Comparison of ENCODE assay signal across 10 mouse cellular contexts in the genomic region with DNA sequence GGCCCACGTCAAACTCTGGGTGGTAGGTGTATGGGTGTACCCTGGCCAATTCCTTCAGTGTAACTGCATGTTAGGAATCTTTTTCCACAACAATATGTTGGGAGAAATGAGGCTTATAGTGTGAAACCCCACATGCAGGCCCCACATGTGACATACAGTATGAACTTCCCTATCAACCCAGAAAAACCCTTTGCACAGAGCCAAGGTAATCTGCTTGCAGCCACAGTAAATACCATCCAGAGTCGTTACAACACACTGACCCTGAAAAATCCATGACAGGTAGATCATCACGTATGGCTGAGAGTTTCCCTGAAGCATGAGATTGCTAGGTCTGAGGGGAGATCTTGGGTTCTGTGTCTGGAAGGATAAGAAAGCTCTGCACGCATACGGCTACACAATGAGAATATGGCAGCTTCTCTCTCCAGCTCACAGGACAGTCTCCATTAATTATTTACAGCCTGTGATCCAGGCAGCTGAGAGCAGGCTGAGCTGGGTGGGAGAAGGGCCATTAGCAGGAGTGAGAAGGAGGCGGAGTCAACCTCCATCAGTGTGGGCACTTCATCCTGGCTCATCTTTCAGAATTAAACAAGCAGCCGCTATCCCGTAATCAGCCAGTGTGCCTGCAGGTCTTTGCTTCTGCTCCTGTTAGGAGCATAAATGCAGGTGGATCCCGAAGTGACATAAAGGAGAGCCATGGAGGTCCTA. TPM values are rescaled to one million over a fixed set of nuclear protein-coding genes. Genes with fewer than 3 reads are reported as not detected.
A peak's percentile ranks its signal among the peaks of the same experiment; 100 is the strongest.
DNase-seq lines count a peak whose midpoint lies in the region; ATAC-seq lines count a peak whose summit lies in the region.
"Had no signal": no experiment of that assay in that cellular context is flagged by ENCODE, and none has a peak within 500 bp of the region (broad histone marks: within the 10 kb centered on the region; RNA-seq: fewer than 3 reads in every experiment).

No protein-coding gene starts in this region.

- peaks cover 14% of the 10 kb centered on the region for H3K4me1 ChIP-seq in kidney, embryonic 15.5 days
- peaks cover 6% of the 10 kb centered on the region for H3K4me1 ChIP-seq in forebrain, embryonic 13.5 days
- H3K4me1 ChIP-seq in neural tube, embryonic 14.5 days (ENCODE audit: control insufficient read depth, insufficient read depth, low read length): peaks cover 3% of the 10 kb centered on the region

- no peaks in the 10 kb centered on the region for H3K9me3 ChIP-seq in kidney, embryonic 15.5 days (replicated peaks)
- no peaks in the 10 kb centered on the region for H3K9me3 ChIP-seq in forebrain, embryonic 13.5 days (replicated peaks)
- H3K9me3 ChIP-seq in neural tube, embryonic 14.5 days (ENCODE audit: control insufficient read depth, low read length): no peaks in the 10 kb centered on the region
- H3K9me3 ChIP-seq: limb, embryonic 13.5 days had no signal

- H3K9ac ChIP-seq in kidney, embryonic 15.5 days: no peak overlapping the region
- H3K9ac ChIP-seq in forebrain, embryonic 13.5 days: 0 out of 2 replicates have a peak overlapping the region, but pooled peaks have one; percentile 9
- H3K9ac ChIP-seq in neural tube, embryonic 14.5 days (replicated peaks; ENCODE audit: low read depth, low read length): no peak overlapping the region
- H3K9ac ChIP-seq: limb, embryonic 13.5 days had no signal

- H3K27ac ChIP-seq in kidney, embryonic 15.5 days: no peak overlapping the region
- H3K27ac ChIP-seq in forebrain, embryonic 13.5 days: no peak overlapping the region; the same call in 1 of the 2 replicates
- peak overlapping the region; percentile 36; the same call in 1 of the 2 replicates for H3K27ac ChIP-seq in neural tube, embryonic 14.5 days (ENCODE audit: low read depth, low read length)
- H3K27ac ChIP-seq: limb, embryonic 13.5 days had no signal

- peak overlapping the region; percentile 37; the same call in 1 of the 2 replicates for H3K4me2 ChIP-seq in kidney, embryonic 15.5 days
- peak overlapping the region; percentile 10; the same call in 1 of the 2 replicates for H3K4me2 ChIP-seq in forebrain, embryonic 13.5 days
- H3K4me2 ChIP-seq in neural tube, embryonic 14.5 days (ENCODE audit: low read depth, low read length): peak overlapping the region; percentile 19; the same call in 1 of the 2 replicates
- H3K4me2 ChIP-seq: limb, embryonic 13.5 days had no signal

- 37% methylated on average over 9 of the region's 9 CpGs for WGBS in kidney, embryonic 15.5 days
- WGBS in forebrain, embryonic 13.5 days: 43% methylated on average over 9 of the region's 9 CpGs
- WGBS in neural tube, embryonic 14.5 days: 23% methylated on average over 9 of the region's 9 CpGs

- ATAC-seq in kidney, embryonic 15.5 days (replicated peaks; ENCODE audit: low FRiP score): peak; percentile 91
- peak; percentile 72; the same call in 1 of the 2 replicates for ATAC-seq in forebrain, embryonic 13.5 days
- ATAC-seq in neural tube, embryonic 14.5 days (ENCODE audit: low read depth): peak; percentile 90

- no peak for DNase-seq in kidney, adult 18-20 months
- peak; percentile 32 for DNase-seq in kidney, postnatal 10 days
- no peak for DNase-seq in thymus, adult 18-20 months
- DNase-seq in cerebellum, postnatal 36 days: no peak

- H3K4me3 ChIP-seq in kidney, embryonic 15.5 days (replicated peaks): no peak overlapping the region
- no peak overlapping the region for H3K4me3 ChIP-seq in forebrain, embryonic 13.5 days
- no peak overlapping the region for H3K4me3 ChIP-seq in neural tube, embryonic 14.5 days (ENCODE audit: low read depth, low read length)
- H3K4me3 ChIP-seq: erythroblast, embryonic 14.5 days; limb, embryonic 13.5 days had no signal

- no peaks in the 10 kb centered on the region for H3K27me3 ChIP-seq in kidney, embryonic 15.5 days
- no peaks in the 10 kb centered on the region for H3K27me3 ChIP-seq in forebrain, embryonic 13.5 days
- no peaks in the 10 kb centered on the region for H3K27me3 ChIP-seq in neural tube, embryonic 14.5 days (ENCODE audit: control insufficient read depth, insufficient read depth, low read length)
- H3K27me3 ChIP-seq: CH12.LX; limb, embryonic 13.5 days had no signal

- no peaks in the 10 kb centered on the region for H3K36me3 ChIP-seq in kidney, embryonic 15.5 days
- no peaks in the 10 kb centered on the region for H3K36me3 ChIP-seq in forebrain, embryonic 13.5 days (ENCODE audit: poor library complexity, severe bottlenecking)
- no peaks in the 10 kb centered on the region for H3K36me3 ChIP-seq in neural tube, embryonic 14.5 days (ENCODE audit: control insufficient read depth, insufficient read depth, low read length)
- H3K36me3 ChIP-seq: limb, embryonic 13.5 days had no signal

RNA-seq across cellular contexts. Expression of a gene that starts 18.6 kb away (rescaled TPM):
- polyA plus RNA-seq in kidney, embryonic 15.5 days (2015; fragmentation: Nextera tagmentation; extraction: Ambion mirVana): not detected in 2 replicates
- not detected in 2 replicates for polyA plus RNA-seq in forebrain, embryonic 13.5 days (2015; fragmentation: Nextera tagmentation; extraction: Ambion mirVana)
- polyA plus RNA-seq in neural tube, embryonic 14.5 days (2014; fragmentation: Nextera tagmentation; extraction: Ambion mirVana): not detected in 2 replicates
- polyA plus RNA-seq: erythroblast, embryonic 14.5 days; limb, embryonic 13.5 days had no signal

RNA-seq across cellular contexts. Expression of a gene that starts 41.0 kb away (rescaled TPM):
- polyA plus RNA-seq in kidney, embryonic 15.5 days (2015; fragmentation: Nextera tagmentation; extraction: Ambion mirVana): 15.2 and 17.2 TPM in 2 replicates
- polyA plus RNA-seq in forebrain, embryonic 13.5 days (2015; fragmentation: Nextera tagmentation; extraction: Ambion mirVana): 2.0 and 2.1 TPM in 2 replicates
- polyA plus RNA-seq in neural tube, embryonic 14.5 days (2014; fragmentation: Nextera tagmentation; extraction: Ambion mirVana): 1.0 and 6.1 TPM in 2 replicates
